Mouse (Mus musculus) MEL (cell line): ENCODE measurements around the gene Vegfb.

ENCODE experiments used
- CTCF ChIP-seq, 3 experiments: IDR thresholded peaks in 2 of 3; conservative IDR thresholded peaks in 1 of 3; 2 replicates each; pipeline ENCODE4 v1.5.1; 2011 to 2012; ENCODE audit warnings: low read length in 3 of 3, low read depth in 2 of 3, mild to moderate bottlenecking in 2 of 3, improper control_type of control experiment in 1 of 3, inconsistent platforms in 1 of 3, mixed read lengths in 1 of 3, moderate library complexity in 1 of 3; ENCODE audit not compliant: control insufficient read depth in 1 of 3, insufficient read depth in 1 of 3, poor library complexity in 1 of 3, severe bottlenecking in 1 of 3
- E2F4 ChIP-seq: IDR thresholded peaks from 2 replicates; pipeline ENCODE4 v1.6.1; 2011; ENCODE audit warnings: low read depth, low read length, improper control_type of control experiment, borderline replicate concordance
- ELF1 ChIP-seq: IDR thresholded peaks from 2 replicates; pipeline ENCODE4 v1.6.1; 2014; ENCODE audit warnings: low read depth, mild to moderate bottlenecking, inconsistent platforms, low read length, improper control_type of control experiment, moderate library complexity
- NELFE ChIP-seq: IDR thresholded peaks from 2 replicates; pipeline ENCODE4 v1.6.1; 2011; ENCODE audit warnings: low read depth, low read length, improper control_type of control experiment
- USF1 ChIP-seq: IDR thresholded peaks from 2 replicates; pipeline ENCODE4 v1.6.1; 2014; ENCODE audit warnings: low read depth, mild to moderate bottlenecking, inconsistent platforms, low read length, improper control_type of control experiment, moderate library complexity
- USF2 ChIP-seq, 2 experiments: IDR thresholded peaks; 2 replicates each; pipeline ENCODE4 v1.6.1; 2011 to 2012; ENCODE audit warnings: improper control_type of control experiment in 2 of 2, low read length in 2 of 2, borderline replicate concordance in 1 of 2, inconsistent platforms in 1 of 2, low read depth in 1 of 2, mild to moderate bottlenecking in 1 of 2; ENCODE audit not compliant: insufficient read depth in 1 of 2

- TF ChIP-seq NELFE: no peak
- TF ChIP-seq USF2 (IDR thresholded peaks at IDR 0.05; ENCODE audit: borderline replicate concordance in 1 of 2, insufficient read depth in 1 of 2, low read depth in 1 of 2, low read length in 2 of 2): no peak
- no peak for TF ChIP-seq CTCF (IDR thresholded peaks at IDR 0.05 in 2 of 3, conservative IDR thresholded peaks at IDR 0.05 in 1 of 3; ENCODE audit: control insufficient read depth in 1 of 3, insufficient read depth in 1 of 3, low read depth in 2 of 3, low read length in 3 of 3, poor library complexity in 1 of 3, severe bottlenecking in 1 of 3)
- TF ChIP-seq ELF1: no peak
- no peak for TF ChIP-seq USF1
- no peak for TF ChIP-seq E2F4
These were observed 2.2 kb downstream of the Vegfb start for GRCm38 (mm10) chr19:6985300-6985699.
